Mouse (Mus musculus) embryonic facial prominence, embryonic 11.5 days (tissue): ENCODE results near the gene Rgs7. TPM values are rescaled to one million over a fixed set of nuclear protein-coding genes. Genes with fewer than 3 reads are reported as not detected.
A peak's percentile ranks its signal among the peaks of the same experiment; 100 is the strongest.

Experiments
- ATAC-seq: fragments of 200-750 bp; cut with Nextera tagmentation; replicated peaks from 2 replicates; pipeline ENCODE4 v1.8.0; 2017; ENCODE audit warnings: low read depth; ENCODE audit not compliant: insufficient number of reproducible peaks, low FRiP score, low TSS enrichment
- DNase-seq: peaks from one replicate; pipeline ENCODE4 v3.0.0-alpha.2; 2015; ENCODE audit warnings: low spot score
- H3K27ac ChIP-seq: fragments of 300-500 bp; sonication (generic); replicated peaks from 2 replicates; pipeline ENCODE4 v1.5.1; 2014; ENCODE audit warnings: mild to moderate bottlenecking, low read depth, low read length, control low read depth
- H3K27me3 ChIP-seq: fragments of 300-500 bp; sonication (generic); 2 replicates; pipeline ENCODE4 v1.6.1; 2014; ENCODE audit warnings: mild to moderate bottlenecking, low read length, moderate library complexity, mixed read lengths; ENCODE audit not compliant: control insufficient read depth, insufficient read depth
- H3K36me3 ChIP-seq: fragments of 300-500 bp; sonication (generic); replicated peaks from 2 replicates; pipeline ENCODE4 v1.6.1; 2014; ENCODE audit warnings: low read depth, mild to moderate bottlenecking, low read length, moderate library complexity, mixed read lengths; ENCODE audit not compliant: control insufficient read depth, insufficient read depth
- H3K4me1 ChIP-seq: fragments of 300-500 bp; sonication (generic); 2 replicates; pipeline ENCODE4 v1.6.1; 2014; ENCODE audit warnings: low read length, mixed read lengths; ENCODE audit not compliant: control insufficient read depth, insufficient read depth
- H3K4me2 ChIP-seq: fragments of 300-500 bp; sonication (generic); 2 replicates; pipeline ENCODE4 v1.6.1; 2014; ENCODE audit warnings: low read depth, mild to moderate bottlenecking, control low read depth, low read length, moderate library complexity
- H3K4me3 ChIP-seq: fragments of 300-500 bp; sonication (generic); 2 replicates; pipeline ENCODE4 v1.5.1; 2014; ENCODE audit warnings: low read depth, low read length, control low read depth
- H3K9ac ChIP-seq: fragments of 300-500 bp; sonication (generic); replicated peaks from 2 replicates; pipeline ENCODE4 v1.6.1; 2014; ENCODE audit warnings: mild to moderate bottlenecking, control low read depth, low read length
- H3K9me3 ChIP-seq: fragments of 300-500 bp; sonication (generic); replicated peaks from 2 replicates; pipeline ENCODE4 v1.6.1; 2016; ENCODE audit warnings: mild to moderate bottlenecking, low read length, inconsistent platforms, mixed read lengths; ENCODE audit not compliant: control insufficient read depth
- WGBS: fragments of 180-500 bp; shearing (Covaris S2); extraction: QIAGEN DNeasy Blood & Tissue Kit; methylation state at CpG from one replicate; pipeline ENCODE4 v1.1.7; 2014; 5-methylcytosine and 5-hydroxymethylcytosine counted together
- polyA plus RNA-seq: library from polyadenylated mRNA; unstranded; fragments of >200 nt; fragmentation: Nextera tagmentation; extraction: Ambion mirVana; gene quantifications from 2 replicates; pipeline ENCODE4 v1.2.1, GENCODE M21; 2014

The Rgs7 gene
- polyA plus RNA-seq, 1 experiment from 2014 or later = 2.8 TPM

- H3K4me2 ChIP-seq = no peak overlapping the region
- no peak overlapping the region for H3K9ac ChIP-seq
- H3K4me3 ChIP-seq = no peak overlapping the region
- no peaks in the 10 kb centered on the region for H3K36me3 ChIP-seq
- H3K4me1 ChIP-seq = no peaks in the 10 kb centered on the region
- H3K9me3 ChIP-seq = no peaks in the 10 kb centered on the region
- DNase-seq (no peak), ATAC-seq (no peak)
- H3K27me3 ChIP-seq = no peaks in the 10 kb centered on the region
- H3K27ac ChIP-seq = no peak overlapping the region
Observed at GRCm38 (mm10) chr1:175322781-175323180, 169.5 kb downstream of the Rgs7 start.

- Histone ChIP-seq H3K4me3 (no peak overlapping the region), H3K36me3 (no peaks in the 10 kb centered on the region), H3K4me2 (no peak overlapping the region), H3K27me3 (no peaks in the 10 kb centered on the region), H3K9me3 (no peaks in the 10 kb centered on the region), H3K27ac (no peak overlapping the region), H3K9ac (no peak overlapping the region), H3K4me1 (no peaks in the 10 kb centered on the region)
- ATAC-seq = no peak
- WGBS = 81% methylated on average over 9 of the region's 9 CpGs
- no peak for DNase-seq
Observed at GRCm38 (mm10) chr1:175319205-175319604, 173.1 kb downstream of the Rgs7 start.

- Histone ChIP-seq H3K4me3 (no peak overlapping the region), H3K4me2 (no peak overlapping the region), H3K9me3 (no peaks in the 10 kb centered on the region), H3K9ac (no peak overlapping the region), H3K4me1 (no peaks in the 10 kb centered on the region), H3K27ac (no peak overlapping the region), H3K36me3 (no peaks in the 10 kb centered on the region), H3K27me3 (no peaks in the 10 kb centered on the region)
- ATAC-seq (0 out of 2 replicates have a peak, but pooled peaks have one; percentile 59), DNase-seq (peak; percentile 34)
- 13% methylated on average over 1 of the region's 1 CpGs for WGBS
Observed at GRCm38 (mm10) chr1:175317264-175317663, 175.0 kb downstream of the Rgs7 start.

- Histone ChIP-seq H3K27me3 (no peaks in the 10 kb centered on the region), H3K4me1 (no peaks in the 10 kb centered on the region), H3K9ac (no peak overlapping the region), H3K9me3 (no peaks in the 10 kb centered on the region), H3K4me2 (no peak overlapping the region), H3K27ac (no peak overlapping the region), H3K36me3 (no peaks in the 10 kb centered on the region), H3K4me3 (no peak overlapping the region)
- ATAC-seq = no peak
- 81% methylated on average over 3 of the region's 3 CpGs for WGBS
- DNase-seq = no peak
Observed at GRCm38 (mm10) chr1:175307604-175308003, 184.7 kb downstream of the Rgs7 start.

- Histone ChIP-seq H3K9me3 (no peaks in the 10 kb centered on the region), H3K36me3 (no peaks in the 10 kb centered on the region), H3K4me3 (no peak overlapping the region), H3K9ac (no peak overlapping the region), H3K4me1 (no peaks in the 10 kb centered on the region), H3K27ac (no peak overlapping the region), H3K4me2 (no peak overlapping the region), H3K27me3 (no peaks in the 10 kb centered on the region)
- DNase-seq (no peak), ATAC-seq (no peak)
- 46% methylated on average over 1 of the region's 1 CpGs for WGBS
Observed at GRCm38 (mm10) chr1:175300895-175301294, 191.4 kb downstream of the Rgs7 start.

- H3K36me3 ChIP-seq = no peaks in the 10 kb centered on the region
- H3K4me1 ChIP-seq = no peaks in the 10 kb centered on the region
- no peak overlapping the region for H3K4me2 ChIP-seq
- no peak overlapping the region for H3K27ac ChIP-seq
- H3K27me3 ChIP-seq = no peaks in the 10 kb centered on the region
- ATAC-seq = no peak
- no peak overlapping the region for H3K9ac ChIP-seq
- no peaks in the 10 kb centered on the region for H3K9me3 ChIP-seq
- 54% methylated on average over 3 of the region's 3 CpGs for WGBS
- H3K4me3 ChIP-seq = no peak overlapping the region
- no peak for DNase-seq
Observed at GRCm38 (mm10) chr1:175300404-175300803, 191.9 kb downstream of the Rgs7 start.

- DNase-seq = no peak
- Histone ChIP-seq H3K9ac (no peak overlapping the region), H3K4me1 (no peaks in the 10 kb centered on the region), H3K27ac (no peak overlapping the region), H3K9me3 (no peaks in the 10 kb centered on the region), H3K27me3 (no peaks in the 10 kb centered on the region), H3K36me3 (no peaks in the 10 kb centered on the region), H3K4me2 (no peak overlapping the region), H3K4me3 (no peak overlapping the region)
- 88% methylated on average over 2 of the region's 2 CpGs for WGBS
- ATAC-seq = no peak
Observed at GRCm38 (mm10) chr1:175299603-175300397, 192.5 kb downstream of the Rgs7 start.

GRCm38 (mm10) chr1:175296906-175297305, 195.4 kb downstream of the Rgs7 start:
- Histone ChIP-seq H3K27ac (no peak overlapping the region), H3K4me3 (no peak overlapping the region), H3K27me3 (no peaks in the 10 kb centered on the region), H3K4me1 (no peaks in the 10 kb centered on the region), H3K9me3 (no peaks in the 10 kb centered on the region), H3K4me2 (no peak overlapping the region), H3K9ac (no peak overlapping the region), H3K36me3 (no peaks in the 10 kb centered on the region)
- WGBS = 90% methylated on average over 1 of the region's 1 CpGs
- no peak for DNase-seq
- ATAC-seq = no peak
